Mouse (Mus musculus): ENCODE results near the gene Cdk14.

Gene Cdk14

DNA sequence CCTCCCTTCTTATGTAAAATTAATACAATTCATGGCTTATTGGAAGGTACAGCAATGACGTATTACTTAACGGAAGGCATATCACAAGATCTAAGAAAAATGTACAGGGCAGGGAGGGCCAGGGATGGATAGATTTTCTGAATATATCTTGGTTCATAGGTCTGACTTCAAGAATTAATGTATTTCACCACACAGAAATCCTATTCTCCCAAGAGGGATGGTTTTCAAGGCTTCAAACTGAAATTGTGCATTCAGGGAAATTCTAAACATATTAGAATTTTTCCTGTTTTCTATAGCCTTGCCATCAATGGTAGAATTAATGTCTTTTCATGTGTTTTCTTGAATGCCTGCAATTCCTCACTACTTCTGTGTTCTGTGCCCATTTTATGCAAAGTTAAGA, 593.2 kb downstream of the Cdk14 start:
- Histone ChIP-seq H3K27me3 (ENCODE audit: insufficient read depth, low read length) (no peaks in the 10 kb centered on the region), H3K4me3 (replicated peaks; ENCODE audit: low read length) (no peak overlapping the region), H3K36me3 (ENCODE audit: insufficient read depth, low read length) (no peaks in the 10 kb centered on the region), H3K4me1 (replicated peaks; ENCODE audit: low read depth, low read length) (no peaks in the 10 kb centered on the region), H3K9me3 (ENCODE audit: low read length) (no peaks in the 10 kb centered on the region)
- TF ChIP-seq POU5F1 (IDR thresholded peaks at IDR 0.05; ENCODE audit: borderline replicate concordance, low read length): no peak
- no peak for TF ChIP-seq NANOG (IDR thresholded peaks at IDR 0.05; ENCODE audit: borderline replicate concordance, low read length)
- no peak for TF ChIP-seq CTCF (conservative IDR thresholded peaks at IDR 0.05; ENCODE audit: low read length)

DNA sequence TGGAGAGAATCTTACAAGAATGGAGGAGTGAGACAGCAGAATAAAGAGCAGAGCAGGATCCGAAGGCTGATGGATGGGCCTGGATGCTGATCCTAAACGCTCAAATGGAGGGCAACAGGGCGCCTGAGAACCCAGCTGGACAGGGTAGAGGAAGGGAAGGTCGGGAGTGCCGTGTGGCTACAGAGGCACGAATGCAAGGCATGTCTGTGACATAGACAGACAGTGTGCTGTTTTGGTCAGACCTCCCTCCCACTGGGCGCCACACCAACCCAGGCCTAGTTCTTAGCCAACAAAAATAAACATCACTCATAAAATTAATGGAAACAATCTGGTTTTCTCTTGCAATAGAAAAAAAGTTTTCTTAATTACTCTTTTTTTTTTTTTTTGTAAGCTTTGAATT, 594.2 kb downstream of the Cdk14 start:
- Histone ChIP-seq H3K27me3 (ENCODE audit: insufficient read depth, low read length) (no peaks in the 10 kb centered on the region), H3K36me3 (ENCODE audit: insufficient read depth, low read length) (no peaks in the 10 kb centered on the region), H3K9me3 (ENCODE audit: low read length) (no peaks in the 10 kb centered on the region), H3K4me3 (replicated peaks; ENCODE audit: low read length) (no peak overlapping the region), H3K4me1 (replicated peaks; ENCODE audit: low read depth, low read length) (no peaks in the 10 kb centered on the region)
- TF ChIP-seq NANOG (IDR thresholded peaks at IDR 0.05; ENCODE audit: borderline replicate concordance, low read length): no peak
- no peak for TF ChIP-seq POU5F1 (IDR thresholded peaks at IDR 0.05; ENCODE audit: borderline replicate concordance, low read length)
- TF ChIP-seq CTCF (conservative IDR thresholded peaks at IDR 0.05; ENCODE audit: low read length): no peak

DNA sequence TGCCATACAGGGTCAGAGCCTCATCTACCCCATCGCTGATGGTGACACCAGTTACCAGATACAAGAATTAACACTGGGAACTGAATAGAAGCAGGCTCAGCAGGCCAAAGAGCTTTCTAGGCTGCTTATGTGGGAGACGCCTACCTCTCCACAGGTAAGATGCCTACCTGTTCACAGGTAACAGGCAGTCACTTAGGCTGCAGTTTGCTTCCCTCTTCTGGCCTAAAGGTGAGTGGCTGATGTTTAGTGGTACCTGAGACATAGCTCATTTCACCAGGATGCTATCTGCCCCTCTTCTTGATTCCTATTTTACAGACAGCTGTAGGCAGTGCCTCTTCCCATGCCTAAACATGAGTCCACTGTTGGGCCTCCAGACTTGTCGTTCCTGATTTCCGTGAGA, 595.0 kb downstream of the Cdk14 start:
- no peaks in the 10 kb centered on the region for H3K4me1 ChIP-seq (replicated peaks; ENCODE audit: low read depth, low read length)
- no peaks in the 10 kb centered on the region for H3K27me3 ChIP-seq (ENCODE audit: insufficient read depth, low read length)
- no peaks in the 10 kb centered on the region for H3K36me3 ChIP-seq (ENCODE audit: insufficient read depth, low read length)
- no peak overlapping the region for H3K4me3 ChIP-seq (replicated peaks; ENCODE audit: low read length)
- no peaks in the 10 kb centered on the region for H3K9me3 ChIP-seq (ENCODE audit: low read length)
- TF ChIP-seq CTCF (conservative IDR thresholded peaks at IDR 0.05; ENCODE audit: low read length) (no peak), POU5F1 (IDR thresholded peaks at IDR 0.05; ENCODE audit: borderline replicate concordance, low read length) (no peak)

DNA sequence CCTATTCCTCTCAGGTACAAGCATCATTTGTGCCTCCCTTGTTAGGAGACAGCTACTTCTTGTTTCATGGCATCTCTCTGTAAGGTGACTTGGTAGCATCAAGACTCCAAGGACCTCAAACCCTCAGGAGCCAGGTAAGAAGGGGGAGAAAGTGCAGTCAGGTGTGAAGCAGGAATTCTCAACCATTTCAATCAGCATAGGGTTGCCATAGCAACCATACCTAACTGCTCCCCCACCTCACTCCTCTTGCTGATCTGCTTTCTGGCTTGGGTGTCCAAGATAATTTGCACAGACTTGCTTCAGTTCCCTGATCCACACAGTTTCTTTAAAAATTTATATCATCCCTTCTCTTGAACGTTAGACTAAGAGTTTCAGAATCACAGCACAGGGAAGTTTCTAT, 595.9 kb downstream of the Cdk14 start:
- no peaks in the 10 kb centered on the region for H3K9me3 ChIP-seq (ENCODE audit: low read length)
- TF ChIP-seq POU5F1 (IDR thresholded peaks at IDR 0.05; ENCODE audit: borderline replicate concordance, low read length) (no peak), CTCF (conservative IDR thresholded peaks at IDR 0.05; ENCODE audit: low read length) (no peak), NANOG (IDR thresholded peaks at IDR 0.05; ENCODE audit: borderline replicate concordance, low read length) (no peak)

DNA sequence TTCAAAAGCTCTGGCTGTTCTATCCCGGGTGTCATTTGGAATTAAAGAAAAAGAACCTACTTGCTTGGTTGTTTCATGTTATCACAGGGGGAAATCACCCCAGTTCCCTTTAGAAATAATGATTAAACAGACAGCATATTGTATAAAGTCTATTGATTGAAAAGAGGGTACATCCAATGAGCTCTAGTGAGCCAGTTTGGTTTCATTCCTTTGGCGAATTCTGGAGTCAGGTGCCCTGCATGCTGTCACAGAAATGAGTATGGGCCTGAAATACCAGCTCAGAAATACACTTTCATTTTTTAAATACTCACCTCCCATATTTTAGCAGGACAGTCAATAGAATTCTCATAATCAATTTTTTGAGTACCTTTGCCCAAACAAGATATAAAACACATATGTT, 598.1 kb downstream of the Cdk14 start:
- no peaks in the 10 kb centered on the region for H3K4me1 ChIP-seq (replicated peaks; ENCODE audit: low read depth, low read length)
- TF ChIP-seq CTCF (conservative IDR thresholded peaks at IDR 0.05; ENCODE audit: low read length): no peak
- no peak for TF ChIP-seq NANOG (IDR thresholded peaks at IDR 0.05; ENCODE audit: borderline replicate concordance, low read length)
- TF ChIP-seq POU5F1 (IDR thresholded peaks at IDR 0.05; ENCODE audit: borderline replicate concordance, low read length): no peak
- H3K9me3 ChIP-seq (ENCODE audit: low read length): no peaks in the 10 kb centered on the region

More for the DNA sequence above, 595.9 kb downstream of the Cdk14 start:
- Histone ChIP-seq H3K36me3 (ENCODE audit: insufficient read depth, low read length) (no peaks in the 10 kb centered on the region), H3K4me3 (replicated peaks; ENCODE audit: low read length) (no peak overlapping the region), H3K4me1 (replicated peaks; ENCODE audit: low read depth, low read length) (no peaks in the 10 kb centered on the region), H3K27me3 (ENCODE audit: insufficient read depth, low read length) (no peaks in the 10 kb centered on the region)

DNA sequence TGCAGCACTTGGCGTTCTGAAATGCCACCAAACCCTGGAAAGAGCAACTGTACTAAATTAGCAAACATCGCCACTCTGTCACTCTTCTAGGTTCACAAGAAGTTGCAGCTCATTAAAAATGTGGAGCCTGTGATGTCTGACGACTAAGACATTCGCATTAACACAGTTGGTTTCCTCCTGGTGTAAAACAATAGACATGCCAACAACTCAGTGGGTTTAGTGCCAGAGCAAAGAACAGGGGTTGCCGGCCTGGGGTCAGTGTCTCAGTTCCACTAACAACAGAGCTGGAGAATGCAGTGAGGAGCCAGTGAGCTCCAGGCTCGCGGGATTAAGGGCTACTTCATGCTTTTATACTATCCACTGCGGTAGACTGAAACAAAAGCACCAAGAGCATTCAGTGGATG, 598.7 kb downstream of the Cdk14 start:
- Histone ChIP-seq H3K27me3 (ENCODE audit: insufficient read depth, low read length) (no peaks in the 10 kb centered on the region), H3K4me1 (replicated peaks; ENCODE audit: low read depth, low read length) (no peaks in the 10 kb centered on the region), H3K36me3 (ENCODE audit: insufficient read depth, low read length) (no peaks in the 10 kb centered on the region), H3K4me3 (replicated peaks; ENCODE audit: low read length) (no peak overlapping the region), H3K9me3 (ENCODE audit: low read length) (no peaks in the 10 kb centered on the region; the same call in 1 of the 2 replicates)
- TF ChIP-seq POU5F1 (IDR thresholded peaks at IDR 0.05; ENCODE audit: borderline replicate concordance, low read length) (no peak), CTCF (conservative IDR thresholded peaks at IDR 0.05; ENCODE audit: low read length) (no peak), NANOG (IDR thresholded peaks at IDR 0.05; ENCODE audit: borderline replicate concordance, low read length) (no peak)

More for the DNA sequence above, 598.1 kb downstream of the Cdk14 start:
- no peak overlapping the region for H3K4me3 ChIP-seq (replicated peaks; ENCODE audit: low read length)
- H3K36me3 ChIP-seq (ENCODE audit: insufficient read depth, low read length): no peaks in the 10 kb centered on the region
- no peaks in the 10 kb centered on the region for H3K27me3 ChIP-seq (ENCODE audit: insufficient read depth, low read length)

DNA sequence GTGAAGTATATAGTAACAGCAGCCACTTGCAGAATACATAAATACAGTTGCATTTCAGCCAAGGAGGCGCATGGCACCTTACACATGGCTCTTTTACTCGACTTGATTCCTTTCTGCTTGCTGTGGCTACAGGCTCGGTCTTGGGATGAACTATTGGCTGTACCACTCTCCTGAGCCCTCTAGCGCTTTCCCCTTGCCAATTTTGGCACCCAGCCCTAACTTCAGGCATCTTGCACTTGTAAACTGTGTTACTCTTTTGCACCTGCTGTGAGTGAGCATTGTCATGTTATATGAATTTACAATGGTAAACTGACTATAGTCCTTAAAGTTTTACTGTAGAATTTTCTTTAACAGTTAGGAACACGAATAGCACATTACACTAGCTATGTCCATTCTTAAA, 603.1 kb downstream of the Cdk14 start:
- Histone ChIP-seq H3K4me1 (replicated peaks; ENCODE audit: low read depth, low read length) (no peaks in the 10 kb centered on the region), H3K36me3 (ENCODE audit: insufficient read depth, low read length) (no peaks in the 10 kb centered on the region), H3K9me3 (ENCODE audit: low read length) (peaks cover 5% of the 10 kb centered on the region), H3K27me3 (ENCODE audit: insufficient read depth, low read length) (no peaks in the 10 kb centered on the region), H3K4me3 (replicated peaks; ENCODE audit: low read length) (no peak overlapping the region)
- TF ChIP-seq POU5F1 (IDR thresholded peaks at IDR 0.05; ENCODE audit: borderline replicate concordance, low read length) (no peak), NANOG (IDR thresholded peaks at IDR 0.05; ENCODE audit: borderline replicate concordance, low read length) (no peak)

DNA sequence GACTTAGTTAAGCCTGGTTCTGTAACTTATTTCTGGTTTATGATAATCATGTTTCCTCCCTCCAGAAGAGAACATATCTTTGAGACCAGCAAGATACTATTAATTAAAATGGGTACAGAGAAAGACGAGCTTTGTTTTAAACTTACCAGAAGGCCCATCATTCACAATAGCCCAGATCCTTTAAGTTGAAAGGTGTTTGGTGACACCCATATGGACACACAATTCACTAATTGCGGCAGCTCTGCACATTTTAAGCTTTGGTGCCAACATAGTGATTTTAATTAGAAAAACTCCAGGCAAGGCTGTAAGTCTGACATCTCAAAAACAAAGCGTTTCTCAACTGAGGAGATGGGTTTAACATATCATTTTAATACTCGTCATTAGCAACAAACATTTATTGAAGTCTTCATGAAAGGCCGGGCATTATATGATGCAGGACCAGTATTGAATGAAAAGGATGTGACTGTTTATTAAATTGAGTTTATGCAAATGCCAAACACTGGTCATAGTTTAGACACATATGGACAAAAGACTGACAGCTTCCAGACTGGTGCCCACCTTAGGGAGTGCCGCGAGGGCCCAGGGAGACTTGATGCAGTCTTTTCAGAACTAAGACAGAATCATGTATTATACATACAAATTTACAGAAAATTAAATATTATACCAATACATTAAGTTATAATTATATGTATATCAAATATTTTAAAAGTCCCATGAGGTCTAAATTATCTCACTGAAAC, 605.5 kb downstream of the Cdk14 start:
- TF ChIP-seq NANOG (IDR thresholded peaks at IDR 0.05; ENCODE audit: borderline replicate concordance, low read length): no peak
- TF ChIP-seq POU5F1 (IDR thresholded peaks at IDR 0.05; ENCODE audit: borderline replicate concordance, low read length): no peak
- TF ChIP-seq CTCF (conservative IDR thresholded peaks at IDR 0.05; ENCODE audit: low read length): no peak
- H3K4me1 ChIP-seq (replicated peaks; ENCODE audit: low read depth, low read length): no peaks in the 10 kb centered on the region
- no peaks in the 10 kb centered on the region for H3K27me3 ChIP-seq (ENCODE audit: insufficient read depth, low read length)
- peaks cover 5% of the 10 kb centered on the region for H3K9me3 ChIP-seq (ENCODE audit: low read length)
- H3K36me3 ChIP-seq (ENCODE audit: insufficient read depth, low read length): no peaks in the 10 kb centered on the region
- no peak overlapping the region for H3K4me3 ChIP-seq (replicated peaks; ENCODE audit: low read length)

DNA sequence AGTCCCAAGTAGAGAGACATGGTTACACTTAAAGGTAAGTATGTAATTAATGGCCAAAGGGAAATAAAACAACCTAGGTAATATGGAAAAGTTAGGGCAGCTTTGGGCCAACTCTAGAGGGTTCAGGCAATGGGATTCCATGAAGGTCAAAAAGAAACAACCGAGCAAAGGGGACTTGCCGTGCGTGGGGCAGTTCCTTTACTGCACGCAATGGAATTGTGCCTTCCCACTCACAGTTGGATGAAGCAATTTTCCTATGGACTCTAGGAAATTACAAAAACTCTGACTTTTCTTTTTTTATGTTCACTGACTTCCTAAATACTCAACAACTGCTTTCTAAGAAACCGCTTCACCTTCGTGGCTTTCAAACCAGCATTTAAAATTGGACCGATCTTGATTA, 606.8 kb downstream of the Cdk14 start:
- TF ChIP-seq CTCF (conservative IDR thresholded peaks at IDR 0.05; ENCODE audit: low read length) (no peak), NANOG (IDR thresholded peaks at IDR 0.05; ENCODE audit: borderline replicate concordance, low read length) (no peak)
- H3K4me3 ChIP-seq (replicated peaks; ENCODE audit: low read length): no peak overlapping the region
- H3K27me3 ChIP-seq (ENCODE audit: insufficient read depth, low read length): no peaks in the 10 kb centered on the region
- H3K36me3 ChIP-seq (ENCODE audit: insufficient read depth, low read length): no peaks in the 10 kb centered on the region
- H3K4me1 ChIP-seq (replicated peaks; ENCODE audit: low read depth, low read length): no peaks in the 10 kb centered on the region
- peaks cover 5% of the 10 kb centered on the region for H3K9me3 ChIP-seq (ENCODE audit: low read length)

All from E14TG2a.4 (cell line).